9 mouse cellular contexts compared by ENCODE assay signal in genomic region chr8:33991917-33992875, GRCm38 (mm10).
DNase-seq lines count a peak whose midpoint lies in the region; ATAC-seq and TF ChIP-seq lines count a peak whose summit lies in the region.
"Had no signal": no experiment of that assay in that cellular context is flagged by ENCODE, and none has a peak within 500 bp of the region (broad histone marks: within the 10 kb centered on the region; RNA-seq: fewer than 3 reads in every experiment).

No protein-coding gene starts in this region.

- H3K9me3 ChIP-seq in G1E (replicated peaks) = no peaks in the 10 kb centered on the region
- no peaks in the 10 kb centered on the region for H3K9me3 ChIP-seq in hindbrain, embryonic 10.5 days
- no peaks in the 10 kb centered on the region for H3K9me3 ChIP-seq in liver, embryonic 16.5 days (replicated peaks; ENCODE audit: control insufficient read depth, low read length)

- H3K4me2 ChIP-seq in liver, embryonic 16.5 days (ENCODE audit: low read depth, low read length) = no peak overlapping the region

- intact Hi-C loops in heart, postnatal 25 days (cut with DNase I) = no loop called here

- H3K27ac ChIP-seq in hindbrain, embryonic 10.5 days = peak overlapping the region; percentile 82
- peak overlapping the region; percentile 71 for H3K27ac ChIP-seq in liver, embryonic 16.5 days (ENCODE audit: low read length)

- DNase-seq in heart, adult 11 months = peak; percentile 90
- DNase-seq in heart, postnatal 25 days (ENCODE audit: low spot score) = no peak
- peak; percentile 26 for DNase-seq in G1E (ENCODE audit: low spot score)
- peak; percentile 32 for DNase-seq in hindbrain, embryonic 10.5 days (ENCODE audit: low spot score)
- no peak for DNase-seq in T-cell, adult 2 months (ENCODE audit: low spot score)
- DNase-seq in adrenal gland, postnatal 25 days = no peak
- no peak for DNase-seq in urinary bladder, postnatal 4 days (ENCODE audit: low spot score in 2 of 2)
- DNase-seq: layer of hippocampus, adult 9-11 months had no signal

- peak overlapping the region; percentile 51; the same call in 1 of the 2 replicates for H3K4me3 ChIP-seq in G1E (ENCODE audit: low read depth, low read length)
- H3K4me3 ChIP-seq in hindbrain, embryonic 10.5 days = peak overlapping the region; percentile 36; the same call in 1 of the 2 replicates
- H3K4me3 ChIP-seq in liver, embryonic 16.5 days (ENCODE audit: low read depth, low read length) = no peak overlapping the region

- peaks cover 47% of the 10 kb centered on the region for H3K4me1 ChIP-seq in G1E (ENCODE audit: insufficient read depth, low read depth, low read length)
- H3K4me1 ChIP-seq in hindbrain, embryonic 10.5 days (replicated peaks) = peaks cover 31% of the 10 kb centered on the region
- peaks cover 6% of the 10 kb centered on the region for H3K4me1 ChIP-seq in liver, embryonic 16.5 days (ENCODE audit: control insufficient read depth, low read depth, low read length)

- H3K9ac ChIP-seq in liver, embryonic 16.5 days (ENCODE audit: low read depth, low read length) = no peak overlapping the region

- H3K36me3 ChIP-seq in G1E (replicated peaks) = no peaks in the 10 kb centered on the region
- H3K36me3 ChIP-seq in hindbrain, embryonic 10.5 days = no peaks in the 10 kb centered on the region
- H3K36me3 ChIP-seq in liver, embryonic 16.5 days (ENCODE audit: control insufficient read depth, insufficient read depth) = no peaks in the 10 kb centered on the region

- TF ChIP-seq CTCF in G1E (IDR thresholded peaks at IDR 0.05; ENCODE audit: low read depth, low read length) = no peak

- peaks cover 5% of the 10 kb centered on the region for H3K27me3 ChIP-seq in G1E (ENCODE audit: insufficient read depth, low read length)
- H3K27me3 ChIP-seq in hindbrain, embryonic 10.5 days (ENCODE audit: insufficient read depth, poor library complexity, severe bottlenecking) = peaks cover 6% of the 10 kb centered on the region; the same call in 1 of the 2 replicates
- H3K27me3 ChIP-seq in liver, embryonic 16.5 days (ENCODE audit: control insufficient read depth, insufficient read depth, low read depth, low read length) = no peaks in the 10 kb centered on the region

- WGBS in hindbrain, embryonic 10.5 days = 37% methylated on average over 12 of the region's 12 CpGs
- 46% methylated on average over 12 of the region's 12 CpGs for WGBS in liver, embryonic 16.5 days (ENCODE audit: insufficient replicate concordance)

- no peak; the same call in 1 of the 2 replicates for ATAC-seq in G1E (ENCODE audit: extremely low read depth, insufficient number of reproducible peaks, low FRiP score, poor library complexity, severe bottlenecking)
- ATAC-seq in liver, embryonic 16.5 days (ENCODE audit: low read depth) = no peak

Comparison
In these comparisons a context has a peak if more than half of its experiments do, and no peak if none do; other contexts are left out.
1. DNase-seq: peak in heart, adult 11 months (single experiment), G1E (single experiment) and hindbrain, embryonic 10.5 days (single experiment); none in heart, postnatal 25 days (single experiment), T-cell, adult 2 months (single experiment), adrenal gland, postnatal 25 days (single experiment) and urinary bladder, postnatal 4 days (0 of 2).